Mouse (Mus musculus): Measurements from ENCODE around the gene Eprs.

- TF ChIP-seq CTCF (IDR thresholded peaks at IDR 0.05; ENCODE audit: low read depth, low read length), result no peak
- TF ChIP-seq POLR2A (IDR thresholded peaks at IDR 0.05; ENCODE audit: borderline replicate concordance, low read depth, low read length), result no peak
Observed at GRCm38 (mm10) chr1:185433112-185433511, 70.3 kb downstream of the Eprs start.
